Mouse (Mus musculus): ENCODE results near the gene Nfasc. TPM values are rescaled to one million over a fixed set of nuclear protein-coding genes. Genes with fewer than 3 reads are reported as not detected.
A peak's percentile ranks its signal among the peaks of the same experiment; 100 is the strongest.

Nfasc gene
- total and polyA plus RNA-seq, 3 experiments, result 0.04 TPM; not detected in 2

DNA sequence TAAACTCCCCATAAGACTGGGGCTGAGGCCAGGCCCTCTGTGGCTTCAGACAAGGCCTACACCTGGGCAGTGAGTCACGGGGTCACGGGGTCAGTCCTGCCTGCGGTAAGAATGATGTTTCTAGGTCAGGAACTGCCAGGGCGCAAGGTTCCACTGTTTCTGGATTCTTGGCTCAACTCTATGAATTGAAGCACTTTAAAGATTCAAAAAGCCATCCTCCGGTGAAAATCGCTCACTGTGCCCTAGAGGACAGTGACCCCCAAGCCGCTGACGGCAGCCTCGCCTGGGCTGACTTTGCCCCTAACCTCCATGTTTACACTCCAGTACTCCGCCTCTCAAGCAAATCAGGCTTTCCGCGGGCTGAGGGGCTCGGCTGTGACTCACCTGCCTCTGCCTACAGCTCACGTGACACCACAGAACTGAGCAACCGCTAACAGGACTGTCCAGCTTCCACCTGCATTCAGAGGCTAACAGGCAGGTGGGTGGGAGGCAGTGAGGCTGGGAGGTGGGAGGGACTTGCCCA is 154.9 kb downstream of the Nfasc start:
- Histone ChIP-seq H3K4me3 (replicated peaks in 1 of 3; ENCODE audit: low read depth in 2 of 3, low read length in 2 of 3, poor library complexity in 1 of 3) (no peak overlapping the region), H3K4me2 (ENCODE audit: insufficient read depth, low read depth, poor library complexity, severe bottlenecking) (no peak overlapping the region), H3K27me3 (replicated peaks) (peaks cover 57% of the 10 kb centered on the region), H3K9me3 (replicated peaks; ENCODE audit: low read length) (no peaks in the 10 kb centered on the region), H3K36me3 (replicated peaks in 1 of 2; ENCODE audit: control insufficient read depth in 1 of 2, insufficient read depth in 1 of 2, low read length in 1 of 2) (no peaks in the 10 kb centered on the region), H3K27ac (ENCODE audit: insufficient read depth, low read depth) (no peak overlapping the region), H3K9ac (ENCODE audit: insufficient read depth, low read depth) (no peak overlapping the region), H3K79me2 (replicated peaks; ENCODE audit: control insufficient read depth, extremely low read depth, insufficient read depth, poor library complexity, severe bottlenecking) (no peaks in the 10 kb centered on the region), H3K4me1 (ENCODE audit: control insufficient read depth in 1 of 2, insufficient read depth in 2 of 2) (peaks cover 10 to 15% of the 10 kb centered on the region in 2 experiments)
- in situ Hi-C loops (cut with MboI; ENCODE audit: low pct_ligation_motif_present, low pct_unique_long_range_greater_than_20kb, low sequenced_read_pairs) (no loop called here), dilution Hi-C loops (cut with MboI; ENCODE audit: extremely low pct_ligation_motif_present, extremely low pct_unique_long_range_greater_than_20kb, low sequenced_read_pairs) (no loop called here)
- TF ChIP-seq UBTF (IDR thresholded peaks at IDR 0.05; ENCODE audit: low read depth, low read length) (no peak), BHLHE40 (IDR thresholded peaks at IDR 0.05; ENCODE audit: low read depth, low read length) (peak; percentile 45; the same call in 1 of the 2 replicates), GABPA (IDR thresholded peaks at IDR 0.05; ENCODE audit: insufficient replicate concordance, low read depth, low read length) (no peak)
- no peak for DNase-seq (ENCODE audit: extremely low read depth)

DNA sequence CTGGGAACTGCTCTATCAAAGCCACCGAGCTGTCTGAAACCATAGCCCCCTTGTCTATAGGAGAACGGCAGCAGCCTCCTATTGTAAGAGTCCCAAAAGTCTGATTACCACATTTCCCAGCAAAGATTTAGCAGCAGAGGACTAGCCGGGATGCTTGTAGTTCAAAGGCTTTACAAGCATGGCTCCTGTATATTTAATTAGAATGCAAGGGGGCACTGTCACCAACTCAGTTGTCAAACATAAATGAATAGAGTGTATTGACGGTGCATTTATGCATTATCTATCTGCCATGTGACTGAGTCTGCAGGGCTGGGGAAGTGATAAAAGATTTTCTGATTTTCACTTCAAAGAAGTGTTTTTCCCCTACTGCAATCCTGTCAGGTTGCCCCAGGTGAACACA is 156.2 kb downstream of the Nfasc start:
- Histone ChIP-seq H3K4me2 (ENCODE audit: insufficient read depth, low read depth, poor library complexity, severe bottlenecking) (no peak overlapping the region), H3K9ac (ENCODE audit: insufficient read depth, low read depth) (no peak overlapping the region), H3K4me1 (ENCODE audit: control insufficient read depth in 1 of 2, insufficient read depth in 2 of 2) (peaks cover 18 to 28% of the 10 kb centered on the region in 2 experiments), H3K27ac (ENCODE audit: insufficient read depth, low read depth) (no peak overlapping the region), H3K9me3 (replicated peaks; ENCODE audit: low read length) (no peaks in the 10 kb centered on the region), H3K27me3 (replicated peaks) (peaks cover 48% of the 10 kb centered on the region), H3K4me3 (replicated peaks in 1 of 3; ENCODE audit: low read depth in 2 of 3, low read length in 2 of 3, poor library complexity in 1 of 3) (no peak overlapping the region), H3K79me2 (replicated peaks; ENCODE audit: control insufficient read depth, extremely low read depth, insufficient read depth, poor library complexity, severe bottlenecking) (no peaks in the 10 kb centered on the region), H3K36me3 (replicated peaks in 1 of 2; ENCODE audit: control insufficient read depth in 1 of 2, insufficient read depth in 1 of 2, low read length in 1 of 2) (no peaks in the 10 kb centered on the region)
- DNase-seq (ENCODE audit: extremely low read depth), result no peak
- in situ Hi-C loops (cut with MboI; ENCODE audit: low pct_ligation_motif_present, low pct_unique_long_range_greater_than_20kb, low sequenced_read_pairs) (no loop called here), dilution Hi-C loops (cut with MboI; ENCODE audit: extremely low pct_ligation_motif_present, extremely low pct_unique_long_range_greater_than_20kb, low sequenced_read_pairs) (no loop called here)
- TF ChIP-seq PAX5 (IDR thresholded peaks at IDR 0.05; ENCODE audit: low read length), result no peak
- no peak for TF ChIP-seq HCFC1 (IDR thresholded peaks at IDR 0.05; ENCODE audit: low read depth, low read length)
- no peak for TF ChIP-seq ETS1 (conservative IDR thresholded peaks at IDR 0.05; ENCODE audit: low read depth, low read length)
- TF ChIP-seq POLR2AphosphoS2 (IDR thresholded peaks at IDR 0.05; ENCODE audit: low read depth, low read length), result no peak
- no peak for TF ChIP-seq MAX (IDR thresholded peaks at IDR 0.05; ENCODE audit: low read length)
- TF ChIP-seq MEF2A (IDR thresholded peaks at IDR 0.05; ENCODE audit: borderline replicate concordance, low read depth, low read length), result no peak
- no peak for TF ChIP-seq MXI1 (IDR thresholded peaks at IDR 0.05; ENCODE audit: low read depth, low read length)
- TF ChIP-seq ZNF384 (IDR thresholded peaks at IDR 0.05; ENCODE audit: low read depth, low read length), result no peak
- TF ChIP-seq MAZ (IDR thresholded peaks at IDR 0.05; ENCODE audit: low read depth, low read length), result no peak
- TF ChIP-seq ZC3H11A (IDR thresholded peaks at IDR 0.05; ENCODE audit: low read depth, low read length), result no peak
- TF ChIP-seq NRF1 (IDR thresholded peaks at IDR 0.05; ENCODE audit: low read depth, low read length), result no peak
- no peak for TF ChIP-seq RAD21 (IDR thresholded peaks at IDR 0.05; ENCODE audit: low read depth, low read length)
